Mouse (Mus musculus): ENCODE data around the gene Cnp.
"Not testable (repeated sequence)": the region's sequence is repeated elsewhere in the genome, so short reads cannot be mapped to it uniquely, and the experiment has no call there.

- TF ChIP-seq CTCF, EP300 (IDR thresholded peaks at IDR 0.05): not testable (repeated sequence)
Measured at GRCm38 (mm10) chr11:100616836-100617235, 42.1 kb downstream of the Cnp start.
